Mouse (Mus musculus) monocyte, adult 59 days (primary cell): ENCODE data around the gene S1pr2. TPM values are rescaled to one million over a fixed set of nuclear protein-coding genes. Genes with fewer than 3 reads are reported as not detected.

ENCODE experiments used
- total RNA-seq, 2 experiments: library from RNA; stranded (reverse); gene quantifications; one replicate each; pipeline ENCODE4 v1.2.4; 2023

S1pr2 gene
- total RNA-seq = 10 to 100 TPM; 13.7 to 15.0 TPM

DNA sequence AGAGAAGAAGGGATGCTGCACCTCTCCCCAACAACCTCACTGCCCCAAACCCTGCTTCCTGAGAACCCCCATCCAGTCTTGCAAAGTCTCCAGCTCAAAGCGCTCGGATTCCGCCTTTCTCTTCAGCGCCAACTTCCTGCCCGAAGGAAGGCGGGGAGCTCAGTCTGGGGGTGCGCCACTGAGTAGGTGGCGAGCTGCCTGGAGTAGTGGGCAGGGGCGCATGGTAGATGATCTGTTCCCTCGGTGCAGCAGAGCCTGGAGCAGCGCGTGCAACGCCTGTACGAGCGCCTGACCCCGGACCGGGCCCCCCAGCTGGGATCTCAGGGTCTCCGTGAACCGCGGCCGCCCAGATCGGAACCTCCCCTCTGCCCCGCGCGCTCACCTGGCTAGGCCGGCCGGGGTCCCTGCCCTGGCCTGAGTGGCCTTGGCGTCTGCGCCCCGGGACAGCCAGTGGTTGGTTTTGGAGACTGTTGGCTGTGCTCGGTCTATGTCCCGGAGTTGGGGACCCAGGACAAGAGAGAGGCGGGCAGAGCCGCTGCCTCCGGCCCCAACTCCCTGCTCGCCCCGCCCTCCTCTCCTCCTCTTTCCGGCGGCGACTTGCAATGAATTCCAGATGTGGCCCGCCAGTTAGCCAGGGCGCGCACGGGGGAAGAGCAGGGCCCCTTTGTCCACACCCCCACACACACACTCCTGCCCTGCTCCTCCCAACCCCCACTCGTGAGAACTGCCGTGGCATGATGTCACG lies at the start of gene S1pr2:
TSS of gene S1pr2 (minus strand) at position 566 of the 745 bp plus-strand sequence.

DNA sequence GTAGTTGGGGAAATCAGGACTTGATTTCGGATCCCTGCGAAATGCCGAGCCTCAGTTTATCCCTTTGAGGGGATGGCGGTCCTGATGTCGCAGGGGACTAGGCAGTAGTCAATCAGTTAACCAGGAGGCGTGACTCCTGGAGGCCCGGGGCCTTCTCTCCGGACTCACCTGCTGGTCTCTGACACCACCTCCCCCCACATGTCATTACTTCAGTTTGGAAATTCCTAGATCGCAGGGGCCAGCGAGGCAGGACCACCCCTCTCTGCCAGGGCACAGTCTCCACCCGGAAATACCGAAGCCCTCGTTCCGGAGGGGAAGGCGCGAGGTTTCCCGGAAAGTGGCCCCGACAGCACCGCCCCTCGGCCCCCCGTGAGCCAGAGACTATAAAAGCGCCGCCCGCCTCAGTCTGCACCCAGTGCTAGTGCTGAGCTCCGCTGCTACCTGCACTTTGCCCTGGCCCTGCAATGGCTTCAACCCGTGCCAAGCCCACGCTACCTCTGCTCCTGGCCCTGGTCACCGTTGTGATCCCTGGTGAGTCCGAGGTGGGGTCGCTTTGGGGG lies 39.1 kb upstream of the S1pr2 start, which contains the start of gene Icam1:
TSS of gene Icam1 (plus strand) at position 415 of the 560 bp plus-strand sequence.

DNA sequence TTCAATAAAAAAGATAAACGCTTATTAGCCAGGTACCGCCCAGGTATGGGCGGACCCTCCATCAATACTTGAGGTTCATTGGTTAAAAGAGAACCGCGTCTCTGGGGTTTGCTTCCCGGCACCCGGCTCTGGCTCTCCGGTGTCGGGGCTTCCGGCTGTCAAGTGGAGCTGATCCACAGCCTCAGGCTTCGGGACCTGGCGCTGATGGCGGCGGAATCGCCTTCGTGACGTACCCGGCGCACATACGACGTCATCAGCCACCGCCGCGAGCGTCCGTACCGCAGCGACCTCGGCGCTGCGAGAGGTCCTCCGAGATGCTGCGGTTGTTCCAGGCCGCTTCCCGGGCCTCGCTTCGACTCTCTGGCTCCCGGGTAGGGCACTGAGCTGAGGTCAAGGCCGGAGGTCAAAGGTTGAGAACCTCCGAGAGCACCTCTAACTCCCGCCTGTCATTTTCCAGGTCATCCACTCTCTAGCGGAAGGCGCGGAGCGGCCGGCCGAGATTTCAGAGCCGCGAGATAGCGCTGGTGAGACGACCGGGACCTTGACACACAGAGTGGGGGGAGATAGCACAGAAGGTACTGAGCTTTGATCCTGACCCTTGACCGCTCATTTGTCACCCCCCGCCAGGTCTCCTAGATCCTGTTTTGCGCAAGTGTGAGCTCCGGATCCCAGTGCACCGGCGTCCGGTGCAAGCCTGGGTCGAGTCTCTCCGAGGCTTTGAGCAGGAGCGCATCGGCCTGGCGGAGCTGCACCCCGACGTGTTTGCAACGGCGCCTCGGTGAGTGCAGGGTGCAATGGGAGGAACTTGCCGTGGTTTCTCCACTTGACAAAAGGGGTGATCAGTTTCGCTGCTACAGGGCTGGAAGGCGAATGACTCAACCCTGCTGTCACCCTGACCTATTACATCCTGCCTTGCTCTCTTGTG lies 26.3 kb upstream of the S1pr2 start, which contains the start of gene Mrpl4:
TSS of gene Mrpl4 (plus strand) at position 112 of the 925 bp plus-strand sequence.

DNA sequence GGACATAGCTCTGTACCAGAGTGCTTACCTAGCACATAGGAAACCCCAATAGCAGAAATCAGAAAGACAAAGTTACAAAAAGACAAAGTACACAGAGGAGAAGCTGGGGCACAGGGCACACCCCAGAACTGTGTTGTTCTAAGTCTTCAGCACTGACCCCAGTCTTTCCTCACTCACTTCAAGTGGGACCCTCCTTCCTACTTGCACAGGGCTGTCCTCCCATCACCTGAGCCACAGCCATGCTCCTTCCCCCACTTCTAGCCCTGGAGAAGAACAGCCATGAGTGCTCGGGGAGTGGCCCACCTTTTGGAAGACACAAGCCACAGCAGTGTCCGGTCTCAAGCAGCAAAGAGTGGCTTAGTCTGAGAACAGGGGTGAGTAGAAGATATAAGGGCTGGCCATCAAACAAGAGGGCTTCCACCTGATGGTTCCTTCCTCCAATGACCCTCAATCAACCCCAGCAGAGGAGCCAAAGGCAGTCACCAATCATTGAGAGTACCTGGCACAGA lies 17.1 kb downstream of the S1pr2 start, which contains the start of gene Dnmt1:
TSS of gene Dnmt1 (minus strand) at position 459 of the 509 bp plus-strand sequence.

Other genes with a start within 250 kb of the S1pr2 start
- not detected for gene Olfm2, start 230.4 kb downstream of the S1pr2 start, total RNA-seq
- under 1 TPM in 1 of 2 experiments, not detected in 1; 0.13 TPM for gene Col5a3, start 161.7 kb downstream of the S1pr2 start, total RNA-seq
- not detected for gene Rdh8, start 158.3 kb downstream of the S1pr2 start, total RNA-seq
- gene A230050P20Rik, start 108.1 kb downstream of the S1pr2 start, total RNA-seq = 10 to 100 TPM; 17.2 to 19.6 TPM
- gene Angptl6, start 97.1 kb downstream of the S1pr2 start, total RNA-seq = 1 to 10 TPM in 1 of 2 experiments, under 1 TPM in 1; 0.88 to 1.1 TPM
- 10 to 100 TPM; 40.2 to 45.5 TPM for gene Ppan, start 88.6 kb downstream of the S1pr2 start, total RNA-seq
- 100 to 1,000 TPM; 118 to 121 TPM for gene Eif3g, start 78.2 kb downstream of the S1pr2 start, total RNA-seq
- gene Dnmt1, start 16.9 kb downstream of the S1pr2 start, total RNA-seq = 10 to 100 TPM; 33.0 to 34.9 TPM
- gene Mrpl4, start 26.0 kb upstream of the S1pr2 start, total RNA-seq = 10 to 100 TPM; 55.9 to 65.5 TPM
- 100 to 1,000 TPM; 170 to 179 TPM for gene Icam1, start 39.2 kb upstream of the S1pr2 start, total RNA-seq
- gene Icam4, start 52.6 kb upstream of the S1pr2 start, total RNA-seq = 1 to 10 TPM; 1.8 to 3.4 TPM
- gene Icam5, start 55.3 kb upstream of the S1pr2 start, total RNA-seq = under 1 TPM; 0.33 to 0.47 TPM
- gene Zglp1, start 90.3 kb upstream of the S1pr2 start, total RNA-seq = 1 to 10 TPM in 1 of 2 experiments, not detected in 1; 1.0 TPM
- under 1 TPM in 1 of 2 experiments, not detected in 1; 0.52 TPM for gene Gm49373, start 96.3 kb upstream of the S1pr2 start, total RNA-seq
- 10 to 100 TPM; 20.9 to 22.5 TPM for gene Fdx1l, start 96.8 kb upstream of the S1pr2 start, total RNA-seq
- gene Gm38431, start 115.2 kb upstream of the S1pr2 start, total RNA-seq = 1 to 10 TPM; 2.8 to 5.1 TPM
- gene Raver1, start 115.2 kb upstream of the S1pr2 start, total RNA-seq = 10 to 100 TPM; 63.3 to 65.2 TPM
- 10 to 100 TPM; 89.4 to 95.2 TPM for gene Tyk2, start 154.5 kb upstream of the S1pr2 start, total RNA-seq
- gene Cdc37, start 173.2 kb upstream of the S1pr2 start, total RNA-seq = 100 to 1,000 TPM; 116 to 128 TPM
- 1 to 10 TPM; 9.0 to 9.6 TPM for gene Pde4a, start 188.9 kb upstream of the S1pr2 start, total RNA-seq